Mouse (Mus musculus): ENCODE results near the gene Ltbp1.
A peak's percentile ranks its signal among the peaks of the same experiment; 100 is the strongest.
"Not testable (repeated sequence)": the region's sequence is repeated elsewhere in the genome, so short reads cannot be mapped to it uniquely, and the experiment has no call there.

Ltbp1 gene

GRCm38 (mm10) chr17:75119422-75119821 lies 114.1 kb downstream of the Ltbp1 start:
- DNase-seq, result no peak

DNA sequence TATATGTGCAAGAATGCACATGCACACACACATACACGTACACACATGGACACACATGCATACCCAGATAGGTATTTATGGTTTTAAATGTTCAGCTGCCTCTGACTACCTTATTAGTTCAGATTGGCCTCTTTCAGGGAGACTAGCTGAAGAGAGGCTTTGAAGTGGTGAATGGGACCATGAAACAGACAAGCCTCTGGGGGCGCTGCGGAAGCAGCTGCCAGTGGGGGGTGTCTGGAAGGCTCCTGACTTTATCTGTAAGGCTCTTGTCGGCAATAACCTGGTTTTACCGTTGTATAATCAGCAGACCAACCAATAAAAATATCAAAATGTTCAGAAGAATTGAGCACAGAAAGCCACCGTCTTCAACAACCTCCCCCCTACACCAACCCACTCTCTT lies 114.7 kb downstream of the Ltbp1 start:
- no peak for DNase-seq

DNA sequence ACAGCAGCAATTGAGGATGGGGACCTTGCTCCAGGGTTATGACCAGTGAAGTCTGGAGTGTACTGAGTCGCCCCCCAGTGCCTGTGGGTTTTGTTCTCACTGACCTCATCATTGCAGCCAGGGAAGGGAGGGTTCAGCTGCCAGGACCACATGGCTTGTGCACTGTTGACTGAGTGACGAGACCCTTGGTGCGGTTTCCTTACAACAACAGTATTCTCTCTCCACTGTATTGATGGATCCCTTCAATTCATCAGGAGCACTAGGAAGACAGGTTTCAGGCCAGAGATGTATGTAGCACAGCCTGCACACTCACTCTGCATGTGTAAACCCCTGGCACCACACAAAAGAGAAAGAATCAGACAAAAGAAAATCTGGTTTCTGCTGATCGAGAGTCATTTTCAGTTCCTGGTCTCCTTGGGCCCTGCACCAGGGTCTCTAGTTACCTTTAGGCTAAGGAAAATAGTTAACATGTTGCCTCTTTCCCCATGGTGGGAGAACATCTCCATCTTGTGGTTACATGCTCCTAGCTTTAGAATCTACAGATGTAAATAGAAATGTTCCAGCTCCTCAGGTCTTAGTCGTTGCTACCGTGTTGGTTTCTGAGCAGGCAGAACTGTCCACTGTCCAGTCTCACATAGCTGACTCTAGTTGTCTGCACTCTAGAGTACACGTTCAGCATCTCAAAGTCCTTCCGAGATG lies 117.4 kb downstream of the Ltbp1 start:
- no peak for DNase-seq

DNA sequence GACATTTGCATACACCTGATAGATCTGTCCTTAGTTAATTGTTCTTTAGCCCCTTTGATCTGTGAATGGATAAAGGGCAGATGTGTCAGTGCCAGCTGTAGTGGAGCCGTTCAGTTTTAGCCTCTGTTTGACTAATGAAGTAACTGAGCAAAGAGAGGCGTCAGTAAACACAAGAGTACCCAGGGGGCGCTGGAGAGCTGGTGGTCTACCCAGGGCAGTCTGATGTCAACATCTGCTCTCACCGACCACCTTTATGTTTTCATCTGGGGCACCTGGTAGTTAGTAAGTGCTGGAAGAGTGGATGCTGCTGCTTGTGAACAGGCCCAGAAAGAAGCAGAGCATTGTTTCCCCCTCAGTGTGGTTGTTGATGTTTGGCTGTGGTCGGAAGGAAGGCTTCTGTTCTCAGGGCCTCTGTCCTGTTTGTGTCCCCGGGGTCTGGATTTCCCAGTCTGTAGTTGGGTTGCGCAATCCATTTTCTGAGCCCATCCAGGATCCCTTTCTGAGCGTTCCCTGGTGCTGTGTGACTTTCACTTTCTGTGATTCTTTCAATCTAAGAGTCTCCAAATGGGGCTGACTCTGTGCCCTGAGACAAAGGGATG lies 123.1 kb downstream of the Ltbp1 start:
- DNase-seq, result peak in 1 of 2 experiments; percentile 7

- no peak for DNase-seq
Measured at GRCm38 (mm10) chr17:75133983-75134382, 128.6 kb downstream of the Ltbp1 start.

DNA sequence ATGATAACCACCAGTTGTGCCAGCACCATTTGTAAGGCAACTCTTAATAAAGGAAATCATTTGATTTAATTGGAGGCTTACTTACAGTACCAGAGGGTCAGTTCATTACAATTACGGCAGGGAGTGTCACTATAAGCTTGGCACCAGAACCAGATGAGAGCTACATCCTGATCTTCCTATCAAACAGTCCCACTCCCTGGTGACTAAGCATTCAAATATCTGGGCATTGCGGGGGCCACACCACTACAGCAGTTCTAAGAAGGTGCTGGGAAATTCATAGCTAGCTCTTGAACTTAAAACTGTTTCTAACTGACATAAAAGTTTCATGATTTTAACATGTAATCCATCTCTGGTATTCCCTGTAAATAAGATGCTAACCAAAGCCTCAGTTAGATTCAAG lies 134.4 kb downstream of the Ltbp1 start:
- no peak for DNase-seq

DNA sequence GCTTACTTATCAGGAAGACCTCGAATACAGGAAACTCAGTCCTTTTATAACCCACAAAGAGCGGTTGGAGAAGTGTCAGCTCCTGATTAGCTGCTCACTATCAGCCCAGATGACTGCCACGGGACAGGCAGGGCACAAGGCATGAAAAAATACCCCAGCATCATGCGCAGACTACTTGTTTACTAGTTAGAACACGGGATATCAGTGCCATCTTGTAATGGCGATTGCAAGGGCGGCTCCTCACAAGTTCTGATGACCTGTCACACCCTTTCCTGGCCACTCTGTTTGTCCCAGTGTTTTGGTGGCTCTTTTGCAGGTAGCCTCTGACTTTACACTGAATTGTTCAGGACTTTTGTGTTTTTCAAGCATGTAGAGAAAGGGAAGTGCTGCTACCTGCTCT lies 137.5 kb downstream of the Ltbp1 start:
- DNase-seq, result not testable (repeated sequence)

- DNase-seq, result no peak
Measured at GRCm38 (mm10) chr17:75143927-75144326, 138.6 kb downstream of the Ltbp1 start.

- no peak for DNase-seq
Measured at GRCm38 (mm10) chr17:75147218-75147617, 141.8 kb downstream of the Ltbp1 start.

DNA sequence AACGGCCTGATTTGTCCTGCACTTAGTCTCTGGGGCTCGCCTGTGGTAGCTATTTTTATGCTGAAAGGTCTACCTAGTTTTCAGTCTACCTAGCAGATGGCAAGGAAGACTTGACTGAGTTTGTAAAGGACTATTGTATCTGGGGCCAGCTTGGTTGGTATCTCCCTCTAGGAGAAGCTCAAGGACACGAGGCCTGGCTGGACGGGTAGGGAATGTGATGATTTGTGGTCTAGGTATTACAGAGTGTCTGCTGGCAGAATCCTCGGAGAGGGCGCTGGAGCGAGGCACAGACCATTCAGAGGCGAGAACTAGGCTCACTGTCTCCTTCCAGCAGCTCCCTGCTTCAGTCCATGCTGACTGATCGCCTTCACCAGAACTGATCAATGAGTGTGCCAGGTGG lies 146.4 kb downstream of the Ltbp1 start:
- DNase-seq, result no peak

DNA sequence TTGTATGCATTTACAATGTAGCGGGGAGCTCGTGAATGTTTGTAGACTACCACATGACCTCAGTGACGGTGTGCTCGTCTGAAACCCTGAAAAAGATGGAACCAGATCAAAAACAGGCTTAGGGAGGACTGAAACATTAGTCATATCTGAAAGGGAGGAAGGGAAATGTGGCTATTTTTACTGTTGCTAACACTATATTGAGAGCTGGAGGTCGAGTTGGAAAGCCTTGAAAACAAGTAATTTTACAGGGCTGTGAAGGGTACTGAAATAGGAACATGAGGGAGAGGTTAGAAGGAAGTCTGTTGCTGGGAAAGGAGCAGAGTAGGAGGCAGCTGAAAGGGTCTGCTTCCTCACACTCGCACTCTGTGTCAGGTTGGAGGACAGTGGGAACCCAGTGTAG lies 147.7 kb downstream of the Ltbp1 start:
- no peak for DNase-seq

- DNase-seq, result no peak
Measured at GRCm38 (mm10) chr17:75158385-75158784, 153.0 kb downstream of the Ltbp1 start.

DNA sequence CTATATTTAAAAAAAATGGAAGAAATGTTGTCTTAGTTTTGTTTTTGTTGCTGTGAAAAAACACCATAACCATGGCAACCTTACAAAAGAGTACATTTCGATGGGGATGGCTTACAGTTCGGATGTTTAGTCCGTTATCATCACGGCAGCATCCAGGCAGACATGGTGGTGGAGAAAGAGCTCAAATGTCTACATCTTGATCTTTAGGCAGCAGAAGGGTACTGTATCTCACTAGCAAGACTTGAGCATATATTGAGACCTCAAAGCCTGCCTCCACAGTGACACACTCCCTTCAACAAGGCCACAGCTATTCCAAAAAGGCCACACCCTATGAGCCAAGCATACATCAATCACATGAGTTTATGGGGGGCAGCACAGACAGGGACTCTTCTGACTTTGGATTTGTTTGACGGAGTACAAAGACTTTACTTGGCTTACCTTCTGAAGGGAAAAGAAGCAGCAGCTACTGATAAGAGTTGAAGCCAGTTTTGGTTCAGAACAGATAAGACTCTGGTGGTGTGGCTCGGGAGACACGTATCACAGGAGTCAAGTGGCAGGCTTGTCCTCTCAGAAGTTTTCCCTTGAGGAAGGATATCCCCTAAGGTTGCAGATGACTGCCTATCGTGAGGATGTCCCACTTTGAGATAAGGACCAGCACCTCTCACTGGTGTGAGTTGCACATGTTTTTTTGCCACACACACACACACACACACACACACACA lies 153.9 kb downstream of the Ltbp1 start:
- DNase-seq, result no peak

- no peak for DNase-seq
Measured at GRCm38 (mm10) chr17:75161062-75161461, 155.7 kb downstream of the Ltbp1 start.

GRCm38 (mm10) chr17:75161931-75162330 lies 156.6 kb downstream of the Ltbp1 start:
- no peak for DNase-seq

DNA sequence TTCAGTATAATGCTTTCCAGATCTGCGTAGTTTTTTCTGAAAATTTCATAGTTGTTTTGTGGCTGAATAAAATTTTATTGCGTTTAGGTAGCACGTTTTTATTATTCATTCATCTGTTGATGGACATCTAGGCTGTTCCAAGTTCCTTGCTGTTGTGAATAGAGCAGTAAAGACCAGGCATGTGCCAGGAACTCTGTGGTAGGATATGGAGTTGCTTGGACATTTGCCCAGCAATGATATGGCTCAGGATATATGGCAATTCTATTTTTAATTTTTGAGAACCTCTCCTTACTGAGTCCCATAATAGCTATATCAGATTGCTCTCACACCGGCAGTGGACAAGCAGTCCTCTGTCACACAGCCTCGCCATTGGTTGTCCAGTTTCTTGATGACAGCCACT lies 159.2 kb downstream of the Ltbp1 start:
- no peak for DNase-seq

DNA sequence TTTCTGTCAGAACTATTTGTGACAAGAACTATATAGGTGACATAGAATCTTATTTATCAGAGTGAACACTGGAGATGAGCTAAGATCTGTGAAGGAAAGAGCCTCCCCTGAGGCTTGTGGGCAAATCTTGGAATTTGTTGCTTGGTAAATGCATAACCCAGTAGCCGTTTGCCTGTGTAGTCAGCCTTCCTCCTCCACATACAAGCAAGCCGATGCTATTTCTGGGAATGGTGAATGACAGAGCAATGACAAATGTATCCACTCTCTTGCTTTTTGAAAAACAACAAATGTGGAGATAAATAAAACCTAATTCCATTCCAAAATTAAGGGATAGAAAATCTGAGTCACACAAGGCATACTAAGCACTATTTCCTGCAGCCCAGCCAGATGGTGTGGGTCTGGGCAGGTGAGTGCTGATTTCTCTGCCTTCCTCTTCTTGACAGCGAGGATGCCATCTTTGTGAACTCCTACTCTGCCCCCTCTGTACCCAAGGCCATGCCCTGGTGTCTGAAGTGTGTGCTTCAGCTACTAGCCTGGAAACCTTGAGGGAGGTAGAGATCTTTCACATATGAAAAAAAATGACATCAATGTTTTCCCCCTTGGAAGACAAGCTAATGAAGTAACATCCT lies 163.3 kb downstream of the Ltbp1 start:
- no peak for DNase-seq

- no peak for DNase-seq
Measured at GRCm38 (mm10) chr17:75171659-75172058, 166.3 kb downstream of the Ltbp1 start.

DNA sequence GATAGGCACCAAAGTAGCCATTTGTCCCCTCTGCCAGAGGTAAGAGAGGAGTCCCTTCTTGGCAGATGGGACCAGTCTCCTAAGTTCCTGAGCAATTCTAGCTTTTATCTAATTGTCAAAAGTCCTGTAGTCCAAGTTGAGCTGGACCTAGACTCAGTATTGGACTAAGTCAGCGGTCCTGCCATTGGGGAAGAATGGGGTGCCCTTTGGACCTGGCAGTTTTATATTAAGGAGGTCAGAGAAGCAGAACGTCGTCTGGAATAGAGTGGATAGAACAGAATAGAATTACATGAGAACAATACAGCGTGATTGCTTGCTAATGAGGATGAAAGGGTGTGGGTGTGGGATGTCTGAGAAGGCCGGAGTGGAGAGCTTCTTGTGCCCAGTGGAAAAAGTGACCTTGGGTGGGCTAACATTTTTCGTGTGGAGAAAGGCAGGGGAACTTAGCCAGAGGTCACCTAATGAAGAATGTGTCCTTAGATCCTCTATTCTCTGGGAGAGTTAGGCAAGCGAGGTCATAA lies 167.4 kb downstream of the Ltbp1 start:
- no peak for DNase-seq

GRCm38 (mm10) chr17:75174501-75174900 lies 169.1 kb downstream of the Ltbp1 start:
- no peak for DNase-seq

DNA sequence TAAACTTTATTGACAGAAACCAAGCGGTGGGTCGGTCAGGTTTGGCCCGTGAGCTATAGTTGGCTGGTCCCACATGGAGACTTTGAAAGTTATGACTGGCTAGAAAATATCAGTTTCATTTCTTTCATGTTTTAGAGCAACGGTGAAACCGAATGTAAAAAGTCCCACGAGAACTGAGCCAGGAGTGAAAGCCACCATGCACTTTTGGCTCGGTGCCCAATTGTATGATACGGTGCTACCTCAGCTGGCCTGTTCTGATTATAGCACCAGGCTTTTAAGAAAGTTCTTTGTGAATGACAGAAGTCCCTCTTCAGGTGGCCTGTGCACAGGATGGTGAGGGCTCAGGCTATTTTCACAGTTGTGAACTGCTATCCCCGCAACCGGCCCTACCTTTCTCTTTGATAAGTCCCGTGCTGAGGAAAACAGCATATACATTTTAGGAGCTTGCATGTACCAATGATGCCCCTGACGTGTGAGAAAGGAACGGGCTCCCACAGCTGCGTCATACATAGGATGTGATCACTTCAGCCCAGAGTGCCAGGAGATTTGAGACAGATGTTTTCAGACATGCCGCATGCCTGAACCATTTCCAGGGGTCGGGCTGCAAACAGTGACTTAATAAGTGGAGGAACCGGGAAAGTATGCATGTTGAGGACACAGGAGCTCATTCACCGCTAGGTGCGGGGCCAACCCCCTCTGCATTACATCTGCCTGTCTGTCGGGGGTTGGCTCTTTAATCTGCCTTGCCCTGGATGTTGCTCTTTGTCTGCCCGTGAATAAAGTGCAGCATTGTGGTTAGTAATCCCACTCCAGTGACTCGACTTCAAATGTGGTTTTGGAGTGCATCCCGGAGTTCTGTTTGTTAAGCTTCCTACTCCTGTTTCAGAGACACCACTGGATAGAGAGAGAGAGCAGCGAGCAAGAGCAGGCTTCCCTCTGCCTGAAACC lies 172.8 kb downstream of the Ltbp1 start:
- no peak for DNase-seq

DNA sequence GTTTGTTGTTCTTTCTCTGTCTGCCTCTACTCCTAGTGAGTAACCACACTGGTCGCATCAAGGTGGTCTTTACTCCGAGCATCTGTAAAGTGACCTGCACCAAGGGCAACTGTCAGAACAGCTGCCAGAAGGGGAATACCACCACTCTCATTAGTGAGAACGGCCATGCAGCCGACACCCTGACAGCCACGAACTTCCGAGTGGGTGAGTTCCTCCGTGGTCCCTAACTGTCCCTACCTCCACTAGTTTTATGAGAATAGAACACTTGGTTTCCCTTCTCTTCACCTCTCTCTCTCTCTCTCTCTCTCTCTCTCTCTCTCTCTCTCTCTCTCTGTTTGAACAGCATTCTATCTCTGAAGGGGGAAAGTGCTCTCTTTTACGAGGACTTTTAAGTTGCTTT lies 173.6 kb downstream of the Ltbp1 start:
- DNase-seq, result no peak

Data from thymus, postnatal 36 days (tissue).